Mouse (Mus musculus) liver, adult (tissue): ENCODE data around the gene Cstf1.
A peak's percentile ranks its signal among the peaks of the same experiment; 100 is the strongest.

Source experiments
- GATA4 ChIP-seq: IDR thresholded peaks from 2 replicates; pipeline ENCODE4 v1.6.1; 2014; ENCODE audit warnings: mild to moderate bottlenecking, low read length; ENCODE audit not compliant: insufficient replicate concordance

The Cstf1 gene

GRCm38 (mm10) chr2:172399901-172400300 is 29.4 kb downstream of the Cstf1 start:
- no peak for TF ChIP-seq GATA4

DNA sequence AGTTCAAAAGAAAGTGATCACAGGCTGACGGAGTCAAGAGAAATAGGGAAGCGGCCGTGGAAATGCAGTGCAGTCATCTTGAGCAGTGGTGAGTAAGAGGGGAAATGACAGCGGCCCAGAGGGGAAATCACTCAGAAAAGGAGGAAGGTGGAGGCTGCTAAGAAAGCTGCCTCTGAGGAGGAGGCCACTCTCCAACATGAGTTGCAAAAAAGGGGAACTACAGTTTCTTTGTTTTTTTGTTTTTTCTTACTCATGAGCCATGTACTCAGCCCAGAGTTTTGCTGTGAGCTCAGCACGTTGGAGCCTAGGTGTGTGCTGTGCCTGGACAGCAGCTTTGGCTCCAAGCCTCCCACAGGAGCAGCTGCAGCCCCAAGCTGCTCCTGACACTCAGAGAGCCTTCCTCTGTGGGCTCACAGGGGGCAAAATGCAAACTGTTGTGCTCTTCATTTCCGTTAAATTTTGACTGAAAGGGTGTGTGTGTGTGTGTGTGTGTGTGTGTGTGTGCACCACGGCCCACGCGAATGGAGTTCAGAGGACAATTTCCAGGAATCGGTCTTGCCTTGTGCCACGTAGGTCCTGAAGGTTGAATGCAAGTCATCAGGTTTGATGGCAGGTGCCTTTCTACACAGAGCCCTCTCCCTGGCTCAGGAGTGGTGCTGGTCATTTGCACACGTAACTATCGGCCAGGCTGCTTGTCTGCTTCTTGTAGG is 30.8 kb downstream of the Cstf1 start:
- no peak for TF ChIP-seq GATA4

- TF ChIP-seq GATA4, result no peak
These were observed 33.8 kb downstream of the Cstf1 start for GRCm38 (mm10) chr2:172404239-172404638.

DNA sequence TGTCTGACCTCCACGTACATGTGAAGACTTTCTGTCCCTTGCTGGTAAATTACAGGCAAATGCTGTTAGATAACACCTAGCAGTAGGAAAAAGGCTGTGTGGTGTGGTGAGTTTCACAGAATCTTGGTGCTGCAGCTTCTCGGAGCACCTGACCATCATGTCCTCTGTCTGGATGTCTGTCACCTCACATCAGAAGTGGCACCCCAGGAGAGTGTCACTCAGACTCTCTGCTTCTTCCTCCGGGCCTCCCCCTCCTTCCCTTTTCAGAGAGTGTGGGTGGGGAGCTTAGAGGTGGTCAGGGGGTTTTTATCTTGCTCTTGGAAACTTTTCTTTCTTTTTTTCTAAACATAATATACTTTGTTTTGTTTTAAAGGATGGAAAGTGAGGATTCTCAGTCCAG is 34.5 kb downstream of the Cstf1 start:
- TF ChIP-seq GATA4, result no peak

GRCm38 (mm10) chr2:172406173-172406572 is 35.7 kb downstream of the Cstf1 start:
- no peak for TF ChIP-seq GATA4

DNA sequence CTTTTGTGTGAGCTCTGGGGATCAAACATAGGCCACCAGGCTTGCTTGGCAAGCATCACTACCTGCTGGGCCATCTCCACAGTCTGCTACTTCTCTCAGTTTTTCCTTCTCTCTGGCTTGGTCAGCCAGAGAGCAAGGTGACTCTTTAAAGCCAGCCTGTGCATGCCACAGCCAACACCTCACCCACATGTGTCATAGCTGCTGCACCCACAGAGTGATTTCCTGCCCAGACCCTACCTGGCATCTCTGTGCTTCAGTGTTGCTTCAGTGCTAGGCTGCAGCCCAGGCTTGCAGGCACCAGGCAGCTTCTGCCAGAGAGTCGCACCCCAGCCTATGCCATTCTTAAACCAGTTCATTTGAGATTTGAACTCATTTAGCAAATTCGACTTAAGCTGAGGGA is 37.0 kb downstream of the Cstf1 start:
- TF ChIP-seq GATA4, result no peak

- no peak for TF ChIP-seq GATA4
These were observed 40.2 kb downstream of the Cstf1 start for GRCm38 (mm10) chr2:172410686-172411085.

DNA sequence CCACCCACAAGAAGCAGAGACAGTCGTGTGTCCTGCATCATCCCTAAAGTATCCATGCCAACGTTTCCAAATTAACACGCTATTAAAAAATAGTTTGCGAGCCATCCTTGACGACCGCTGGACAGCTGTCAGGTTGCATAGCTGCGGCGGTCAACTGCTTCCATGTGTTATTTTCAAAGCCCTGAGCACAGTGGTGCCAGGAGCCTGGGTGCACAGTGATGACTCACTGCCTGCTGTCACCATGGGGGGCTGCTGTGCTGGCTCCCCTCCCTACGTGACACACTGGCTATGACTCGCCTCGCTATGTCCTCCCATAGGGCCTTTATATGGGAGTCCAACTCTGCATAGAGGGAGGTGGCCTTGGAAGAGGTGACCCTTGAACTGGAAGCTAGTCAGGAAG is 40.6 kb downstream of the Cstf1 start:
- no peak for TF ChIP-seq GATA4

GRCm38 (mm10) chr2:172412454-172412853 is 42.0 kb downstream of the Cstf1 start:
- no peak for TF ChIP-seq GATA4

DNA sequence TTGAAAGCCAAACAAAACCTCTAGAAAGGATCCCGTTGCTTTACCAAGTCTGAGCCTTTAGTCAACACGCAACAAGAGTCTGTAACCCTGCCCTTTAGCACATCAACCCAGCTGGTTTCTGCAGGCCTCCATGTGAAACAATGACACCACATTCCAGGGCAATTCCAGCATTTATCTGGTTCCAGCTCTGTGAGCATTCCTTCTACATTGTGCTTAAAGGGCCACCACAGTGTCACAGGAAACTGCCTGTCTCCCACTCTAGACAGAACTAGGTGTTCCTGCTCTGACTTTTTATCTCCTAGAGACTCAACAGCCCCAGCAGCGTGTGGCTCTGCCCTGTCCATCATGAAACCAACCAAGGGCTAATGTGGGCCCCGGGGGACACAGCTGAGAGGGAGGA is 42.8 kb downstream of the Cstf1 start:
- TF ChIP-seq GATA4, result no peak

GRCm38 (mm10) chr2:172413894-172414293 is 43.4 kb downstream of the Cstf1 start:
- TF ChIP-seq GATA4, result no peak

DNA sequence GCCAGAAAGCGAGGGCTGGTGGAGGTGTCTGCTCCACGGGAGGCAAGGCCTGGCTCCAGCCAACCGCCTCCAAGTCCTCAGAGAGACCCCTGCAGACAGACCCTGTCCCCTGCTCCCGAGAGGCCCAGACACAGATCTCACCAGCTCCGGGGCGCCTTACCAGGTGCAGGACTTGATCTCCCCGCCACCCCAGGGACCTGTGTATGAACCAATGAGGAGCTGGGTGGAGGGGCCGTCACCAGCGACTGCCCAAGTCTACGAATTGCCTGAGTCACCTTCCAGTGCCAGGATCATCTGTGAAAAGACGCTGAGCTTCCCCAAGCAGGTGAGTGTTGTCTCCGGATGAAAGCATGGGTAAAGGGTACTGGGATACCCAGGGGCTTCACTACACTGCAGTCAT is 45.7 kb downstream of the Cstf1 start:
- TF ChIP-seq GATA4, result no peak

DNA sequence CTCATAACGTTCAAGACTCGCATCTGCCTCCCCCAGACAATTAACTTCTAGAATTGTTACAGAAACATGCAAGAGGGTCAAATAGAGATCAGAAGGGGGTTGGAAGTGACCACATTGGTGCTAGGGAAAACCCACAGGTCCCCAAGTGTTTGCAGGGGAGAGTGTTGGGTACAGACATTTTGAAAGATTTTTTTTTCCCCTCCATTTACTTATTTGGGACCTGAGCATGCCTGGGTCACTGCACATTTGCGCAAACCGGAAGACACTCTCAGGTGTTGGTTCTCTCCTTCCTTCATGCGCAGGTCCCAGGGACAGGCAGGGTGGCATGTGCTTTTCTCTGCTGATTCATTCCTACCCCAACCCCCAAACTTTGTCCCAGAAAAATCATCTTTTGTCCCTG is 46.4 kb downstream of the Cstf1 start:
- no peak for TF ChIP-seq GATA4

GRCm38 (mm10) chr2:172418208-172418607 is 47.7 kb downstream of the Cstf1 start:
- no peak for TF ChIP-seq GATA4

DNA sequence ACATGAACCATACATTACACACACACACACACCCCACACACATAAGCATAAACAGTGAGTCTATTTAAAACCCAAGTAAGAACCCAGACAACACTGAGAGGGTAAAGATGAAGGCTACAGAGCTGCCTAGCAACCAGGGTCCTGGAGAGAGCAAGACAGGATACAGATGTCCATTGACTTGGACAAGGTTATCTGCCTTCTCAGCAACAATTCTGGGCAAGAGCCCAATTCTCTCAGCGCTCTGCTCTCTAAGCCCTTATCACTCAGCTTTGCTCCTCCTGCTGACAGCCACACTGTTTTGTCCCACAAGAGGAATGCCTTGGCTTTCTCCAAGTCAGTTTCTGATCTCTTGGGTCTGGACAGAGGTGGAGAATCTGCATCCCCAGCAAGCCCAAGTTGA is 60.1 kb downstream of the Cstf1 start:
- TF ChIP-seq GATA4, result peak; percentile 92
